Mouse (Mus musculus) neural tube, postnatal 0 days (tissue): ENCODE results near the gene Acsm3. TPM values are rescaled to one million over a fixed set of nuclear protein-coding genes. Genes with fewer than 3 reads are reported as not detected.

ENCODE experiments used
- polyA plus RNA-seq: library from polyadenylated mRNA; unstranded; fragments of >200 nt; fragmentation: Nextera tagmentation; extraction: Ambion mirVana; gene quantifications from 2 replicates; pipeline ENCODE4 v1.2.1, GENCODE M21; 2015

Acsm3 gene
- polyA plus RNA-seq = 0.13 and 0.43 TPM in 2 replicates

DNA sequence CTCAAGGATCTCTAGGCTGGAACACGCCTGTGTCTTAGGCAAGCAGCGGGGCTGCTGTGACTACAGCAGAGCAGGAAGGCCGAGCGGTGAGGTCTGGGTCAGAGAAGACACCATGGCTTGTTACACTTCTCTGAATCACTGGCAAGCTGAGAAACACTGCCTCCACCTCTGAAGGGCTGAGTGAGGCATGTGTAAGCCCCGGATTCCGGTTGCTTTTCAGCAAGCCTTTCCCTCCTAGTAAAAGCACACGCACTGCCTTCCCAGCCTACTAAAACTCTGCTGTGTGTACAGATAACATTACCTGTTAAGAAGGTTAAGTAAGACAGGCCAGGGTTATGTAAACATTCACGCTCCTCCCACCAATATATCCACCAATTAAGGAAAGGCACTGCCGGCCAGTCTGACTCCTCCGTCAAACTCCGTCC lies at the start of gene Acsm3:
Gene Acsm3 (plus strand): TSS at position 397 of the 425 bp plus-strand sequence.

GRCm38 (mm10) chr7:119720253-119720946 lies 40.3 kb upstream of the Acsm3 start, which contains the start of gene Thumpd1:
TSS of gene Thumpd1 (minus strand) at chr7:119720798.

GRCm38 (mm10) chr7:119793586-119794250 lies 33.0 kb downstream of the Acsm3 start, which contains the start of the genes Rexo5 and Eri2:
TSS of gene Rexo5 (plus strand) at chr7:119794006.
TSS of gene Eri2 (minus strand) at chr7:119794058.

Other genes starting within 250 kb of the Acsm3 start
- 0.25 and 0.32 TPM in 2 replicates for gene Acsm5, start 241.5 kb upstream of the Acsm3 start, polyA plus RNA-seq
- gene Pdilt, start 237.4 kb upstream of the Acsm3 start, polyA plus RNA-seq = 0.10 and 0.12 TPM in 2 replicates
- not detected in 2 replicates for gene Acsm2, start 206.6 kb upstream of the Acsm3 start, polyA plus RNA-seq
- gene Acsm1, start 153.9 kb upstream of the Acsm3 start, polyA plus RNA-seq = not detected in 2 replicates
- not detected in 2 replicates for gene Acsm4, start 70.9 kb upstream of the Acsm3 start, polyA plus RNA-seq
- 44.6 and 47.4 TPM in 2 replicates for gene Thumpd1, start 40.1 kb upstream of the Acsm3 start, polyA plus RNA-seq
- 6.6 TPM in 2 replicates for gene Rexo5, start 33.1 kb downstream of the Acsm3 start, polyA plus RNA-seq
- 9.0 and 9.4 TPM in 2 replicates for gene Eri2, start 33.1 kb downstream of the Acsm3 start, polyA plus RNA-seq
- 21.3 and 21.6 TPM in 2 replicates for gene Lyrm1, start 134.9 kb downstream of the Acsm3 start, polyA plus RNA-seq
- gene Dcun1d3, start 135.4 kb downstream of the Acsm3 start, polyA plus RNA-seq = 11.3 and 11.8 TPM in 2 replicates